Mouse (Mus musculus) lung, postnatal 0 days (tissue): ENCODE measurements around the gene Ptprg.

ENCODE experiments used
- CTCF ChIP-seq: IDR thresholded peaks from 2 replicates; pipeline ENCODE4 v1.5.1; 2016; ENCODE audit warnings: antibody characterized with exemption, mild to moderate bottlenecking
- EP300 ChIP-seq: IDR thresholded peaks from 2 replicates; pipeline ENCODE4 v1.6.1; 2016; ENCODE audit warnings: antibody characterized with exemption, mild to moderate bottlenecking, control low read depth

DNA sequence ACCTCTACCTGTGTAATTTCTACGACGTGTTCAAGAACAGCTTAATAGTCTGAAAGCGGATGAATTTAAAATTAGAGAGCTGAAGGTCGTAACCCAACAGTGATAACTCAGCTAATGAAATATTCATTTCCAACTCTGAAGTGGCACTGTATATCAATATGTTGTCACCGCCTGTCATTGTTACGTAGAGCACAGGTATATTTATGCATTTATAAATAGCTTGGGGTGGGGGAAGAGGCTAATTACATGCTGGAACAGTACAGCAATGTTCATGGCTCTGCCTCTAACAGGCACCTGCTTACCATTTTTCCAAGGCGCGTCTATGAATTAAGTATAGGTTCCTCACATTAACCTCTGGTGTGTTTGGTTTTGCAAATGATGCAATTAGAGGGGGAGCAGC is 199.3 kb downstream of the Ptprg start:
- TF ChIP-seq CTCF: no peak
- TF ChIP-seq EP300: no peak
